Mouse (Mus musculus) megakaryocyte-erythroid progenitor cell, adult 5 weeks (primary cell): ENCODE results near the gene Cdk9. TPM values are rescaled to one million over a fixed set of nuclear protein-coding genes. Genes with fewer than 3 reads are reported as not detected.

Source experiments
- polyA plus RNA-seq: library from polyadenylated mRNA; stranded (reverse); fragments of >175 nt; gene quantifications from 2 replicates; pipeline ENCODE4 v1.2.3, GENCODE M21; 2012

The Cdk9 gene
- polyA plus RNA-seq = 176 and 211 TPM in 2 replicates

GRCm38 (mm10) chr2:32712934-32713817, at the start of gene Cdk9:
Gene Cdk9 (minus strand): TSS chr2:32713076.

GRCm38 (mm10) chr2:32757056-32757845, 44.4 kb upstream of the Cdk9 start, which contains the start of gene Tor2a:
Gene Tor2a (plus strand): TSS chr2:32757234.

GRCm38 (mm10) chr2:32740916-32741272, 28.0 kb upstream of the Cdk9 start, which contains the start of gene 6330409D20Rik:
Gene 6330409D20Rik (minus strand): TSS chr2:32741016.

GRCm38 (mm10) chr2:32720681-32721229, 7.9 kb upstream of the Cdk9 start, which contains the start of gene Sh2d3c:
Gene Sh2d3c (plus strand): TSS chr2:32721055.

GRCm38 (mm10) chr2:32704021-32704421, 8.9 kb downstream of the Cdk9 start, which contains the start of gene Fpgs:
Gene Fpgs (minus strand): TSS chr2:32704145.

Other genes with a start within 250 kb of the Cdk9 start
- gene Fam102a, start 177.7 kb downstream of the Cdk9 start, polyA plus RNA-seq = 11.1 and 12.4 TPM in 2 replicates
- gene Dpm2, start 142.2 kb downstream of the Cdk9 start, polyA plus RNA-seq = 7.6 and 9.2 TPM in 2 replicates
- 0.05 TPM in 1 of 2 replicates, not detected in the other for gene Pip5kl1, start 138.3 kb downstream of the Cdk9 start, polyA plus RNA-seq
- gene 9430097D07Rik, start 137.4 kb downstream of the Cdk9 start, polyA plus RNA-seq = not detected in 2 replicates
- 50.3 and 53.0 TPM in 2 replicates for gene St6galnac4, start 126.0 kb downstream of the Cdk9 start, polyA plus RNA-seq
- gene St6galnac6, start 113.4 kb downstream of the Cdk9 start, polyA plus RNA-seq = 45.6 and 49.4 TPM in 2 replicates
- 1.7 and 1.8 TPM in 2 replicates for gene Ak1, start 91.3 kb downstream of the Cdk9 start, polyA plus RNA-seq
- gene Eng, start 66.5 kb downstream of the Cdk9 start, polyA plus RNA-seq = 118 and 140 TPM in 2 replicates
- gene Fpgs, start 8.9 kb downstream of the Cdk9 start, polyA plus RNA-seq = 78.9 and 81.0 TPM in 2 replicates
- 27.2 and 35.4 TPM in 2 replicates for gene Sh2d3c, start 8.0 kb upstream of the Cdk9 start, polyA plus RNA-seq
- gene 6330409D20Rik, start 27.9 kb upstream of the Cdk9 start, polyA plus RNA-seq = not detected in 2 replicates
- gene Tor2a, start 44.2 kb upstream of the Cdk9 start, polyA plus RNA-seq = 52.2 and 76.1 TPM in 2 replicates
- gene Ttc16, start 62.6 kb upstream of the Cdk9 start, polyA plus RNA-seq = 0.08 and 0.30 TPM in 2 replicates
- 4.8 and 6.7 TPM in 2 replicates for gene Ptrh1, start 62.7 kb upstream of the Cdk9 start, polyA plus RNA-seq
- gene Cfap157, start 71.4 kb upstream of the Cdk9 start, polyA plus RNA-seq = not detected in 2 replicates
- gene Stxbp1, start 134.2 kb upstream of the Cdk9 start, polyA plus RNA-seq = 5.4 and 8.4 TPM in 2 replicates
- 51.5 and 55.0 TPM in 2 replicates for gene Fam129b, start 163.0 kb upstream of the Cdk9 start, polyA plus RNA-seq
- gene Rpl12, start 248.5 kb upstream of the Cdk9 start, polyA plus RNA-seq = 2,433 and 2,621 TPM in 2 replicates
- gene Lrsam1, start 248.5 kb upstream of the Cdk9 start, polyA plus RNA-seq = 7.9 and 8.8 TPM in 2 replicates